Mouse (Mus musculus) E14TG2a.4 (cell line): ENCODE measurements around the gene Fras1.

Experiments used
- CTCF ChIP-seq: conservative IDR thresholded peaks from 2 replicates; pipeline ENCODE4 v1.5.1; 2014; ENCODE audit warnings: low read length
- POU5F1 ChIP-seq: IDR thresholded peaks from 2 replicates; pipeline ENCODE4 v1.6.1; 2014; ENCODE audit warnings: low read length, borderline replicate concordance

DNA sequence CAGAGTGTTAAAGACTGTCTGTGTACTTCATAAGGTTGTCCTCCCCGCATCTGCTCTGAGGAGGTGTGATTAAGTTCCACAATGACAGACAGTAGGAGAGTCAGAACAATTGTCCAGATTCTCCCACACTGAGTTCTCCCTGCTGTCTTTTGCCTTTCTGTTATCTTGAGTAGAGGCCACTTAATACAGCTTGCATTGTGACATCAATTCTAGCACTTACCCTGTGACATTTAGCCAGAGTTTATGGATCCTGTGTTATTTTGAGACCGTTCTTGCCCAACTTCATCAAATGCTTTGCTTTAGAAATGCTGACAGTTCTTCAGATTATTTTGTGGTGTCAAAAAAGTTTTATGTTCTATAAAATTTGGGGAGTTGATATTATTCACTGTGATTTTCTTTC is 81.5 kb downstream of the Fras1 start:
- TF ChIP-seq CTCF, result no peak
- no peak for TF ChIP-seq POU5F1
